Mouse (Mus musculus): ENCODE data around the gene Iqschfp.

GRCm38 (mm10) chr3:68589220-68589840, 697.3 kb downstream of the Iqschfp start:
- TF ChIP-seq CTCF (IDR thresholded peaks at IDR 0.05) (no peak), EP300 (IDR thresholded peaks at IDR 0.05) (no peak)

All from lung, postnatal 0 days (tissue).